Mouse (Mus musculus) left cerebral cortex, adult 18-20 months (tissue): Measurements from ENCODE around the gene Fibin. TPM values are rescaled to one million over a fixed set of nuclear protein-coding genes. Genes with fewer than 3 reads are reported as not detected.

ENCODE experiments used
- DNase-seq, 2 experiments: peaks; one replicate each; pipeline ENCODE4 v3.0.0; 2021 to 2022; ENCODE audit warnings: low spot score in 2 of 2, mixed read lengths in 1 of 2
- total RNA-seq, 2 experiments: library from RNA; stranded (reverse); gene quantifications; 2 replicates each; pipeline ENCODE4 v1.2.3; 2021

Fibin gene
- total RNA-seq, 2 experiments from 2014 or later = 2.7 to 3.4 TPM

DNA sequence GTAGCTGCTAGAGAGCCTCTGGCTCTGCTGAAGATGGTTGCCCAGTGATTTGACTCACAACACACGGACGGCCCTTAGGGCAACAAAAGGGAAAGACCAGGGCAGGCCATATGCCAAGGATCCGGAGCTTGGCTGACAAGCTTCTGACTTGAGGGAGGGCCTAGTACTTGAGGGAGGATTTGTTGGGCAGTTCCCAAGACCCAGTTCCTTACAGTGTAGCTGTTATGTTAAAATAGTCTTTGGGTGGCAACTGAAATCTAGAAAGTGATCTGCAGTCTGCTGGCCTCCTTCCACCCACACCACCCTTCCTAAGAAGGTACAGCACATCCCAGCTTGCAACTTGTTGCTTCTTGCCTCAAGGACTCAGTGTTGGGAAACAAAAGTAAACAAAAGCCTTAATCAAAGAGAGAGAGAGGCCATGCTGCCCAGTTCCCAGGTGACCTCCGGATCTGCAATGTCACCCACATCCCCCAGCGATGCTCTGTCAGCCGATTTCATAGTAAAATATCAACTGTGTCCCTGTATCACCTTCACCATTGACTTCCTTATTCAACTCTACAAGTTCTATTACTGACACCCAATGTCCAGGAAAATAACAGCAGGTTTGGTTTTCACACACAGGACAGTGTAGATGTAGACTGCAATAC is 48.4 kb downstream of the Fibin start, which contains the start of gene Bbox1:
TSS of gene Bbox1 (minus strand) at position 52 of the 647 bp plus-strand sequence.
- no peak for DNase-seq

GRCm38 (mm10) chr2:110314074-110314473 is 48.9 kb downstream of the Fibin start:
- DNase-seq = no peak

DNA sequence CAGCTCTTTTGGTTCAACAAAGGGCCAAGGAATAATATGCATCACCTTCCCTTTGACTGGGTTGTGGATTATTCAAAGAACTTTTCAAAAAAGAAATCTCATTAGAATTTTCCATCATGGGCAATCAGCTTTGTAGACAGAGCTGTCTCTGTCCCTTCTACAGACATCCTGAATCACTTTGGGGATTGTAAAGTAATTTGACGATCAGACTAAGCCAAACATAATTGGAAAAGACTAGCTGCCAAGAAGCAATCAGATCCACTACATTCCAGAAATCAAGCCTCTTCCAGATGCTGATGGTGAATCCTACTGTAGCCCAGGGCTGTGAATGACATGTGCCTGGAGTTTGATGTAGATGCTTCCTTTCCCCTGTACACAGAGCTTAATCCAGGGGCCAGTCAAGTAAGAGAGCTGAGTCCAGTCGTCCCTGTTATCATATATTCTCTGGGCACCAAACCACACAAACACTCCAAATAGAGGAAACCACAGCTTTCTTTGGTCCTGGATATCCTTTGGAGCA is 49.6 kb downstream of the Fibin start:
- no peak for DNase-seq

Other genes starting within 250 kb of the Fibin start
- gene Bbox1, start 48.6 kb downstream of the Fibin start, total RNA-seq = under 1 TPM; 0.35 to 0.40 TPM
- not detected for gene Slc5a12, start 234.1 kb upstream of the Fibin start, total RNA-seq